Mouse (Mus musculus): ENCODE results near the gene Igsf1.

Gene Igsf1

DNA sequence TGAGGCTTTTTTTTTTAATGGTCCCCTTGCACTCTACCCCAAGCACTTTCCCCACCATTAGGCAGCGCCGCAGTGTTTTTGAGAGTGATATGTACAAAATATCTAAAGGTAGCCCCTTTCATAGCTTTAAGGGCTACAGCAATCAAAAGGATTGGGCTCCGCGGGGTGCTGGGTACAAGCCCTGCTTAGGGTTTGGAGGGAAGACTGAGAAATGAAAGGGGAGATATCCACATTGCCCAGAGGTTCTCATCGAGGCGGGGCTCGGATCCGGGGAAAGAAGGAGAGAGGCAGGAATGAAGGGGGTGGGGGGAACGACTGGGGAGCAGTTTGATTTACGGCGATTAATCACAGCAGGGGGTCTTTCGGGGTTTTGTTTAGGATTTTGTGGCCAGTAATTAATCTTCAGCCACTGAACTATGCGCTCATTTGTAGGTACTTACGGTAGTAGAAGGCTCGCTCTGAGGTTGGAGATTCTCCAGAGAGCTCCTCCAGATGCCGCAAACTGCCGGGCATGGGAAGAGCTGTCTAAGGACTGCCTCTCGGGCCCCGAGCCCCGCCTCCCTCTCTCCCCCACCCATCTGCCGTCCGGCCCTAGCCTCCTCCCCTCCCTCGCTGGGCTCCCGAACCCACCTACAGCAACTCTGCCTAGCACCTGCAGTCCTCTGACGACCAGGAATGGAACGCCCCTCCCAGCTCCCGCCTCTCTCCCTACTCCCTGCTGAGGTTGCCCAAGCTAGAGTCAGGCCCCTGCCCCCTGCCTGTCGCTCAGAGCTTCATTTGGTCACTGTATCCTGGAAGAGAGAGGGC, at the start of gene Igsf1:
Gene Igsf1 (minus strand): TSS at position 537 of the 807 bp plus-strand sequence.
- DNase-seq (ENCODE audit: low read depth, low spot score): no peak

DNA sequence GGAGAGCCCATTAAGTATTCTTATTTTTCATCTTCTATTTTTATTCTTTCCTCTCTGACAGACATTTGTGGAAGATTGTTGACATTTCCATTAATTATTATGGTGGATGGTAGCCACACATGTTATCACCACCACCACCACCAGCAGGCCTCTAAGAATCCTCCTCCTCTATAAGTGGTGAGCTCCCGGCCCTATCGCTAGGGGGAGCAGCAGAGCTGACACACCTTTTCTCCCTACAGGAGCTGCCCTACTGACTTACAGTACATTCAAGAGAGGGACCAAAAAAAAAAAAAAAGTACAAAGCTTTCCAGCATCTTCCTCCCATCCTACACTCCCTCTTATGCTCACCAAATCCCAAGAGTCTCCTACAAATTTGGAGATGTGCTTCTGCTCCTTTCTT, 26.7 kb downstream of the Igsf1 start:
- no peak for DNase-seq (ENCODE audit: low read depth, low spot score)

DNA sequence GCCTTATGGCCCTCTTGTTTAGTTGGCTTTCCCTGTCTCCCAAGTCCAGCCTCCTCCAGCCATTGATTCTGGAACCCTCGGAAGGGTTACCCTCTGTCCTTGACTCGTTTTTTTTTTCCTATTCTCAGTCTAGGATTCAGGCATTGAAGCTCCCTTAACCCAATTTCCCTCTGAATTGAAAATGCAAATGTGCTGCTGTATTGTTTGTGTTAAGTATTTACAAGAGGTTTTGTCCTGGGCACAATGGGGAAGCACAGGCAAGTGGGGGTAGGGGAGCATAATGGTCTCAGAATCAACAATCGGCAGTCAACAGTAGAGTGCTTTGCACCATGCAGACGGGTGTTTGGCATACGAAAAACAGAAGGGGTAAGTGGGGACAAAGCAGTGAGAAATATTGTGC, 52.4 kb downstream of the Igsf1 start:
- no peak for DNase-seq (ENCODE audit: low read depth, low spot score)

DNA sequence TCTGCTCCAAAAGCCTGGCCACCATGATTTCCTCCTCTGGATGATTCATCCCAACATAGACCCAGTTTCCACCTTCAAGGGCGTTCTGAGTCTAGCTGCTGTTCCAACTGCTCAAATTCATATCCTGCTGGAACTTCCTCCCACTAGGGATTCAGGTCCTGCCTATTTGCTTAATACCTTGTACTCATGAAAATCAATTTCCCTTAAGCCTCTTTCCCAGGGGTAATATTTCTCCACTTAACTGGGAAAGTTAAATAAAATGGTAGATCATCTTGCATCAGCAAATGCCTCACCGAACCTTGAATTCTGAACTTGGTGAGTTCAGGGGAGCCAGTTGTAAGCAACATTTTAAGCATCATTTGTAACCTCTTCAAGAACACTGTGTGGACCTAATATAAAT, 62.6 kb downstream of the Igsf1 start, which contains the start of gene Olfr1321:
Gene Olfr1321 (minus strand): TSS at position 101 of the 400 bp plus-strand sequence.
- DNase-seq (ENCODE audit: low read depth, low spot score): no peak

All from A20 (cell line).